Mouse (Mus musculus): Measurements from ENCODE around the gene Nup188. TPM values are rescaled to one million over a fixed set of nuclear protein-coding genes. Genes with fewer than 3 reads are reported as not detected.
A peak's percentile ranks its signal among the peaks of the same experiment; 100 is the strongest.

Nup188 gene
- total RNA-seq, 2 experiments from 2014 or later = 19.0 to 25.9 TPM

DNA sequence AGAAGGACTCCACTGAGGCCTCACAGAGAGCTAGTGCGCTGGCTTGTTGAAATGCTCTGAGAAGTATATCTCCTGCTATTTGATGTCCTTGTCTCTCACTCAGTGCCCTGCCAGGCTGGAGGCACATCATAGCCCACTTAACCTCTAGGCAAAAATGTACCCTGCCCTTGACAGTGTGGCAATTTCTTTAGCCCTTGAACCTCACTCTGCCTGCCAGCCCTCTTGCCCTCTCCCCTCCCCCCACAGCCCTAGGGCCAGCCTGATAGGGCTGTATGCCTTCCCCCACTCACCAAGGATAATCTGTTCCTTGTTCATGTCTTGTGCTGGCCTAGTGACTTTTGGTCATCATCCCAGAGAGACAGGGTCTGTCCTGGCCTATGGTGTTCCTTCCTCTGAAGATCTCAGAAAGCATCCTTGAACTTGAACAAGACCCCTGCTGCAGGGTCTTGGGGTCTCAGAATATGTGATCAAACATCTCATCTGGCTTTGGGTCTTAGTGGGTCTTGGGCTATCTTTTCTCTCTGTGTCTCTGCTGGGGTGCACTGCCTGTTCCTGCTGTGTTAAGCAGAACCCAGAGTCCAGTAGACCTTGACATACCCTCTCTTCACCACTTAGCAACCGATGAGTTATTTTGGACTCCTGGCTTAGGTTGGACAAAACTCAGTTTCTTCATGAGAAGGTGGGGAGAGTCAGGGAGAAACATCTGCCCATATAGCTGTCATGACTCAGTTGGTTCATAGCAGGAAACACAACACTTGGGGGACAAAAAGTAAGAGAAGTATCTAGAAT, 79.3 kb downstream of the Nup188 start:
- DNase-seq (ENCODE audit: low spot score in 2 of 2) = no peak
- H3K27ac ChIP-seq = peak overlapping the region; percentile 93
- no peak for TF ChIP-seq CTCF (conservative IDR thresholded peaks at IDR 0.05)
- peak overlapping the region; percentile 82 for H3K4me3 ChIP-seq

DNA sequence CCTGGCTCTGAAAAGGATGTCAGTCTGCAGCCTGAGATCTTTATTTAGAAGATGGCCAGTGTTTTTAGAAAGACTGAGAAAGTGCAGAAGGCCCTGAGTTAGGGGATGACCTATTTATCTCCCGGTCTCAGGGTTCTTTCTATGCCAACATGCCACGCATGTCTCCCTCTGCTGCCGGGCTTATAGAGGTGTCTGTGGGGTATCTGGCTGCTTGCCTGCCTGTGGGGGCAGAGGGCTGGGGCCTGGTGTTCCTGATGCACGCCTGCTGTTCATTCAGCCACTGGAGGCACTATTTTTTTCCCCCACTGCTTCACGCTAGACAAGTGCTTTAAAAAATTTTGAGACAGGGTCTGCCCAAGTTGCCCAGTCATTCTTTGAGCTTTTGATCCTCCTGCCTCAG, 80.0 kb downstream of the Nup188 start:
- DNase-seq (ENCODE audit: low spot score in 2 of 2) = no peak
- peak overlapping the region; percentile 93; the same call in 1 of the 2 replicates for H3K27ac ChIP-seq
- H3K4me3 ChIP-seq = peak overlapping the region; percentile 18; the same call in 1 of the 2 replicates
- peak; percentile 50 for TF ChIP-seq CTCF (conservative IDR thresholded peaks at IDR 0.05)

DNA sequence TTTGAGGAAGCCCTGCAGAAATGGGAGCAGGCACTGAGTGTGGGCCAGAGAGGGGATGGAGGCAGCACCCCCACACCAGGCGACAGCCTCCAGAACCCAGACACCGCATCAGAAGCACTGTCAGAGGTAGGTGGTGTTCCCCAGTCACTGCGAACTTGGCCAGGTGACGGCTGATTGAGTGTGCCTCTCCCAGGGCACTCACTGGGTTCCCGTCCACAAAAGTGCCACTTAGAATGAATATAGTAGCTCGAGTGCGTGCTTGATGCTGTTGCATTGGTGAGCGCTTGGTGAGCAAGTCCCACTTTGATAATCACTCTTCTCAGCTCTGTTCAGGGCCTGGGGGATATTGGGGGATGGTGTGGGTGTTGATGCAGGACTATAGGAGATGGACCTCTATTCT, 85.3 kb downstream of the Nup188 start:
- no peak overlapping the region for H3K27ac ChIP-seq
- no peak overlapping the region for H3K4me3 ChIP-seq

DNA sequence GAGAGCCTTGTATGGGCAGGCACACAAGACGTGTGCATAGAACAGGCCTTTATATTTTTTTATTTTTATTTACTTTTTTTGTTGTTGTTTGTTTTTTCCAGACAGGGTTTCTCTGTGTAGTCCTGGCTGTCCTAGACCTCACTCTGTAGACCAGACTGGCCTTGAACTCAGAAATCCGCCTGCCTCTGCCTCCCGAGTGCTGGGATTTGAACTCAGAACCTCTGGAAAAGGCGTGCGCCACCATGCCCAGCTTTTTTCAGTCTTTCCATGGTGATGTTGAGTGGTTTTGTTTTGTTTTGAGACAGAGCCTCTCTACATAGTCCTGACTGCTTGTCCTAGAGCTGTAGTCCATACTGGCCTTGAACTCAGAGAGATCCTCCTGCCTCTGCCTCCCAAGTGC, 86.5 kb downstream of the Nup188 start:
- Histone ChIP-seq H3K27ac (no peak overlapping the region), H3K4me3 (no peak overlapping the region)
- no peak for TF ChIP-seq CTCF (conservative IDR thresholded peaks at IDR 0.05)
- no peak for DNase-seq (ENCODE audit: low spot score in 2 of 2)

More for the DNA sequence above, 85.3 kb downstream of the Nup188 start:
- no peak for DNase-seq (ENCODE audit: low spot score in 2 of 2)
- TF ChIP-seq CTCF (conservative IDR thresholded peaks at IDR 0.05) = no peak

DNA sequence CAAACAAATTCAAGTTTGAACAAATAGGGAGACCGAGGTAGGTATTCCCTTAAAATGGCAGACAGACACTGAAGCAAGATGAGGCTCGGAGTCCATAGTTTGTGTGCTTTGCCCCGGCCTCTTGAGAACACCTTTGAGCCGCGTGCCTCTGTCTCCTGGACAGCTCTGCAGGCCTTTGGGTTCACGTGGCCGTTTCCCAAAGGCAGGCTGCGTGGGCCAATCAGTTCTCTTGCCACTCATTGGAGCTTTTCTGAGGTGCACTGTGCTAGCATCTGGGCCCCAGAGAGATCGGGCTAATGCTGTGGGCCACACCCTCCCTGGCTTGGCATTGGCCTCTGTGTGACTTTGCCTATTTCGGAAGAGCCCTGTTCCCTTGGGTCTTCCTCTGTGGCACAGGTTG, 89.7 kb downstream of the Nup188 start:
- TF ChIP-seq CTCF (conservative IDR thresholded peaks at IDR 0.05) = no peak
- no peak for DNase-seq (ENCODE audit: low spot score in 2 of 2)
- no peak overlapping the region for H3K4me3 ChIP-seq
- no peak overlapping the region for H3K27ac ChIP-seq

DNA sequence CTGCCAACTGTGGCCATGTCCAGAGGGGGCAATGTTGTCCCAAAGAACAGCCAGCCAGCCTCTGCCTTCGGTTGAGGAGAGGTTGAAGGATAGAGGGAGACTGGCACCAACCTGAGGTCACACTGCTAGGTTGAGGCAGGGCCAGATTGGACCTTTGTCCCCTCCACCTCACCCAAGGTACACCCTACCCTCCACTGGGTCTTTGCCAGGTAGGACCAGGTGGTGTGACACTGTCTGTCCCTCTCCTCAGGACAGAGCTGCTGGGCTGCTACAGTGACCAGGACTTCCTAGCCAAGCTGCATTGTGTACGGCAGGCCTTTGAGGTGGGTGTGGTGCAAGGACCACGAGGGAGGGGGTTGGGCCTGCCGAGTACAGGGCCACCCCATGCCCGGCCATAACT, 91.5 kb downstream of the Nup188 start:
- Histone ChIP-seq H3K27ac (no peak overlapping the region), H3K4me3 (no peak overlapping the region)
- DNase-seq (ENCODE audit: low spot score in 2 of 2) = no peak
- no peak for TF ChIP-seq CTCF (conservative IDR thresholded peaks at IDR 0.05)

DNA sequence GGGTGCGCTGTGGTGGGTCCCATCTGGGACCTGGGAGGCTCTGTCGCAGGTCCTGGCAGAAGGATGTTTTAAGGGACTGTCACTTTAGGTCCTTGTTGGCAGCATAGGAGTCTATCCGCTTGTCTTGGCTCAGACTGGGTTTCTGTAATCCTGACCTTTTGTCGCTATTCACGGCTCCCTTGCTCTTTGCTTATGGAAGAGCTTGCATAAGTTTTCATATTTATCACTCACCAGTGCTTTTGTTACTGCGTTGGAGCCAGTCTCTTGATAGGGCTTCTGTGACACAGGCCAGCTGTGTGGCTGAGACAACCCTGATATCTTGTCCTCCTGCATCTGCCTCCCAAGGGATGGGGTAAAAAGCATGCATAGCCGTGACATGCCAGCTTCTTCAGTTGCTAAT, 93.1 kb downstream of the Nup188 start:
- TF ChIP-seq CTCF (conservative IDR thresholded peaks at IDR 0.05) = no peak
- Histone ChIP-seq H3K27ac (no peak overlapping the region), H3K4me3 (no peak overlapping the region)
- DNase-seq (ENCODE audit: low spot score in 2 of 2) = no peak

DNA sequence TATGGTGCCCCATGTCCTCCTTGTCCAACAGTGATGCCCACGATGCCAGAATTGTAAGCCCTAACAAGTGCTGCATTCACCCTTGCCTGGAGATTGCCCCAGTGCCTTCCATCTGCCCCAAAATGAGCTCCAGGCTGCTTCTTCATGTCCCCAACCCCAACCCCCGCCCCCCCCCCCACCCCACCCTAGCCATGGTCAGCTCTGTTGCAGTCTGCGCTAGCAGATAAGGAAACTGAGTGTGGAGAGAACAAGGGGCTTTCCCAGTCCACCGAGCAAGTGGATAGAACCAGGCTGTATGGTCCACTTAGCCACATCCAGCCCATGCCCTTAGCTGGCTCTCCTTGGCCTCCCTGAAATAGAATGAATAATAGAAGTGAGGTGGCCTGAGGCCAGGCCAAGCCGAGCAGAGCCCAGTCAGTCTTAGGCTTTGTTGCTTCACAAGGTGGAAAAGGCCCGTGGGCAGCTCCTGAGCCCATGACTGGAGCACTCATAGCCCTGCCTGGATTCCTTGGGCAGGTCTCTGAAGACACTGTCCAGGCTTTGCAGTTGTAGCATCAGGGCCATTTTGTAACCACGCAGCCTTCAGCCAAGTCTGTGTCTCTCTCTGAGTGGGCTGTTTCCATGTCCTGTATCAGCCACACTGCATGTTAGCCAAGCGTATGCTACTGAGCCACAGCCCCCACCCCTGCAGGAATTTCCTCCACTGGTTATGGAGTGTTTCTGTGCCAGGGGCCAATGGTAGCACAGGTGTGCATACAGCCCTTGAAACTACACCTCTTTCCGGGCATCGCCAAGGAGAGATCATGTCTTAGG, 94.6 kb downstream of the Nup188 start:
- DNase-seq (ENCODE audit: low spot score in 2 of 2) = no peak
- Histone ChIP-seq H3K27ac (peak overlapping the region; percentile 15; the same call in 1 of the 2 replicates), H3K4me3 (no peak overlapping the region)
- TF ChIP-seq CTCF (conservative IDR thresholded peaks at IDR 0.05) = no peak

DNA sequence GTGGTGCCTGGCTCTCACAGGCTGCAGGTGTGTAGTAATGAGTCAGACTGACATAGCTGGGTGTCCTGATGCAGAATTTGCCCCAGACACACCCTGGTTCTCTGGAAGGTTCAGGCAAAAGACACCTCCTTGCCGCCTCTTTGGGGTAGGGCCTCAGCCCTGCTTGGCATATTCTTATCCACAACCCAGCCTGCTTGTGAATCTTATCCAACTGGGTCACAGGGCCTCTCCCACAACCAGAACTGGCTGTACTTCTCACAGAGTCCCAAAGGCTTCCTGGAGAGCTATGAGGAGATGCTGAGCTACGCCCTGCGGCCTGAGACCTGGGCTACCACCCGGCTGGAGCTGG, 95.2 kb downstream of the Nup188 start:
- no peak for DNase-seq (ENCODE audit: low spot score in 2 of 2)
- Histone ChIP-seq H3K4me3 (no peak overlapping the region), H3K27ac (peak overlapping the region; percentile 15; the same call in 1 of the 2 replicates)
- TF ChIP-seq CTCF (conservative IDR thresholded peaks at IDR 0.05) = no peak

DNA sequence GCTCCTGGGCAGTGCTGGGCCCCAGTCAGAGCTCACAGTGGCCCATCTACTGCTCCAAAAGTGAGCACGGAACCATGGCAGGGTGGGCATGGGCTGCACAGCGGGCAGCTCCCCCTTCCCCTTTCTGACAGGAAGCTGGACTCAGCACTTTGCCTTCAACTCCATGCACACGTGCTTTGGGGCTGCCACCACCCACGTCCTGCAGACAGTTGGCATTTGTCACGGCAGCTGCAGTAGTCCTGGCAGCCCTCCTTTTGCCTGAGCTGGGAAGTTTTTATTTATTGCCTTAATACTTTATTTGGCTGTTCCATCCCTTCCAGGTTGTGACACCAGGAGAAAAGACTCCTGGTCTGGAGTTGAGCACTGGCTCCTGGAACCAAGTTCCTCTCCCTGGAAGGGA, 98.6 kb downstream of the Nup188 start:
- Histone ChIP-seq H3K27ac (peak overlapping the region; percentile 56), H3K4me3 (no peak overlapping the region)
- DNase-seq (ENCODE audit: low spot score in 2 of 2) = no peak
- TF ChIP-seq CTCF (conservative IDR thresholded peaks at IDR 0.05) = no peak

DNA sequence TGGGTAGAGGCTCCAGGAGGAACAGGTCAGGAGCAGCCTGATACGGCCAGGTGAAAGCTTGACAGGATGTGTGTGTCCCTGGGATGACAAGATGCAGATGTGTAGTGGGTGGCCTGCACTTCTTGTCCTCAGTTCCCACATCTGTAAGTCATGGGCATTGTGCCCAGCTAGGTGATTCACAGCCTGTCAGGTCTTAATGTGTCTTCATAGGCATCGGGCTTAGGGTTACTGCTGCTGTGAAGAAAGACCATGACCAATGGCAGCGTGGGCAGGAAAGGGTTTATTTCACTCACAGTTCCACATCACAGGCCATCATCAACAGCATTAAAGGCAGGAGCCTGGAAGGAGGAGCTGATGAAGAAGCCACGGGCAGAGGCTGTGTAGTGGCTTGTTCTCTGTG, 99.4 kb downstream of the Nup188 start:
- no peak for TF ChIP-seq CTCF (conservative IDR thresholded peaks at IDR 0.05)

DNA sequence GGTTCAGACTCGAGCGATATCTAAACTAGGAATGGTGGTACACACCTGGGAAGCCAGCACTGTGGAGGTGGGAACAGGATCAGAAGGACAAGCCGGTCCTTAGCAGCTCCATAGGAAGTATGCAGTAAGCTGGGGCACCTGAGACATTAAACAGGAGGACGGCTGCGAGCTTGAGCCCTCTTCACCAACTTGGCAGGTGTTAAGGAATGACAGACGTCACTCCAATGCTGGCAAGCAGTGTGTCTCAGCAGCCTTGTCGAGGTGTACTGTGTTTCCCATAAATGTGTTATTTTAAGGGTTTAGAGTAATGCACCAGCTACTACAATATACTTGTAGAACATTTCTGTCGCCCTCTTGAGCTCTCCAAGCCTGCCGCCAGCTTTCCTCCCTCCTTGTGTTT, 100.7 kb downstream of the Nup188 start:
- TF ChIP-seq CTCF (conservative IDR thresholded peaks at IDR 0.05) = no peak
- H3K27ac ChIP-seq = no peak overlapping the region
- no peak for DNase-seq (ENCODE audit: low spot score in 2 of 2)
- H3K4me3 ChIP-seq = no peak overlapping the region

More for the DNA sequence above, 99.4 kb downstream of the Nup188 start:
- DNase-seq (ENCODE audit: low spot score in 2 of 2) = no peak
- Histone ChIP-seq H3K27ac (peak overlapping the region; percentile 56), H3K4me3 (no peak overlapping the region)

DNA sequence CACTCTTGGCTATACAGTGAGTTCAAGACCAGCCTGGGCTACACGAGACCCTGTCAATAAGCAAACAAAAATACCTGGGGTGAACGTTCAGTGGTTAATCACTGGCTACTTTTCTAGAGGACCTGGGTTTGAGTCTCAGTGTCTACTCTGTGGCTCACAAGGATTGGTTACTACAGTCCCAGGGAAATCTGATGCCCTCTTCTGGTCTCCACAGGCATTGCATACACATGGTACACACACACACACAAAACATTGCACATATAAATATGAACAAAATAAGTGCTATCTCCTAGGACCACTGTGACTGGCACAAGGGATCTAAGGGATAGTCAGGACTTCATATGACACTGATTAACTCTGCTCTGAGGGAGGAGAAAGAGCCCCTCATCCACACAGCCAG, 102.8 kb downstream of the Nup188 start:
- H3K27ac ChIP-seq = no peak overlapping the region
- peak; percentile 52 for TF ChIP-seq CTCF (conservative IDR thresholded peaks at IDR 0.05)
- no peak overlapping the region for H3K4me3 ChIP-seq
- no peak for DNase-seq (ENCODE audit: low spot score in 2 of 2)
